Mouse (Mus musculus): ENCODE results near the gene Defb29. TPM values are rescaled to one million over a fixed set of nuclear protein-coding genes. Genes with fewer than 3 reads are reported as not detected.

Gene Defb29
- total RNA-seq, 2 experiments from 2014 or later: not detected

DNA sequence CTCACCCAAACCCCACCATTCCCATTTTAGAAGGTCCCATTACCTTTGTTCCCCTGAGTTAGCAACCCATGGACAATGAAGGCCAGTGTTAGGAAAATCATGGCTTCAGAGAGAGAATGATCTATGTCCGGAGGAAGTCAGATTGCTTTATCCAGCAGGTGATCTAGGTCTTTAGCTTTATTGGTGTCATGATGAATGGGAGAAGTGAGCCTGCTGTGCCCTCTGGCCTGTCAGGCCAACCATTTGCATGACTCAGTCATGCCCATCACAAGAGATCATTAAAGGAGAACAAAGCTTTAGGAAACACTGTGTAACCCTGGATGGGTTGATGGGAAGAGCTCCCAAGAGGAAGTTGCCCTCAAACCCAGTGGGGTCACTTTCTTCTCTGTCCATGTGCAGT, 28.3 kb downstream of the Defb29 start, which contains the start of gene Defb26:
TSS of gene Defb26 (minus strand) at position 101 of the 400 bp plus-strand sequence.
- ATAC-seq (replicated peaks; ENCODE audit: low FRiP score, poor library complexity, severe bottlenecking): no peak

GRCm38 (mm10) chr2:152503950-152504349, 35.9 kb downstream of the Defb29 start:
- no peak for ATAC-seq (replicated peaks; ENCODE audit: low FRiP score, poor library complexity, severe bottlenecking)

DNA sequence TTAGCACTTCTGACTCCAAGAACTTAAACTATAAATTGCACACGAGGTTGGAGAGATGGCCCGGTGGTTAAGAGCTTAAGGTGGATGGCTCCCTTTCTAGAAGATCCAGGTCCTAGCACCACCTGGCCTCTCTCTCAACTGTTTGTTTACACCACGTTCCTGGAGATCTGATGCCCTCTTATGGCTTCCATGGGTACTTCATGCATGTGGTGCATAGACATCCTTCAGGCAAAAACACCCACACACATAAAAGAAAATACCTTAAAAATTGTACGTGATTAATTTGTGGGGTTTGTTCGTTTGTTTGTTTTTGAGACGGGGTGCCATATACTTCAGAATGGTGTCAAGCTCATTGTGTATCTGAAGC, 39.1 kb downstream of the Defb29 start:
- no peak for ATAC-seq (replicated peaks; ENCODE audit: low FRiP score, poor library complexity, severe bottlenecking)

GRCm38 (mm10) chr2:152500204-152500862, 39.6 kb downstream of the Defb29 start:
- peak; percentile 75 for ATAC-seq (replicated peaks; ENCODE audit: low FRiP score, poor library complexity, severe bottlenecking)

GRCm38 (mm10) chr2:152498020-152498419, 41.9 kb downstream of the Defb29 start:
- no peak for ATAC-seq (replicated peaks; ENCODE audit: low FRiP score, poor library complexity, severe bottlenecking)

- ATAC-seq (replicated peaks; ENCODE audit: low FRiP score, poor library complexity, severe bottlenecking): no peak
Observed at GRCm38 (mm10) chr2:152493151-152493550, 46.7 kb downstream of the Defb29 start.

- ATAC-seq (replicated peaks; ENCODE audit: low FRiP score, poor library complexity, severe bottlenecking): no peak
Observed at GRCm38 (mm10) chr2:152490038-152490437, 49.9 kb downstream of the Defb29 start, which contains the start of gene Defb22. Gene Defb22, minus strand, starts transcription at chr2:152490138.

Other genes starting within 250 kb of the Defb29 start
- gene Tbc1d20, start 246.3 kb downstream of the Defb29 start, total RNA-seq (2015; ENCODE audit: low replicate concordance): 9.6 and 17.9 TPM in 2 replicates
- 5.6 and 9.9 TPM in 2 replicates for gene Tbc1d20, start 246.3 kb downstream of the Defb29 start, total RNA-seq (2017; ENCODE audit: low replicate concordance)
- gene Rbck1, start 207.4 kb downstream of the Defb29 start, total RNA-seq (2015; ENCODE audit: low replicate concordance): 28.2 TPM in 2 replicates
- gene Rbck1, start 207.4 kb downstream of the Defb29 start, total RNA-seq (2017; ENCODE audit: low replicate concordance): 16.6 and 25.1 TPM in 2 replicates
- gene Trib3, start 196.1 kb downstream of the Defb29 start, total RNA-seq (2015; ENCODE audit: low replicate concordance): 1.0 TPM in 1 of 2 replicates, not detected in the other
- gene Trib3, start 196.1 kb downstream of the Defb29 start, total RNA-seq (2017; ENCODE audit: low replicate concordance): 0.26 and 0.98 TPM in 2 replicates
- gene Nrsn2, start 163.5 kb downstream of the Defb29 start, total RNA-seq (2015; ENCODE audit: low replicate concordance): not detected in 2 replicates
- gene Nrsn2, start 163.5 kb downstream of the Defb29 start, total RNA-seq (2017; ENCODE audit: low replicate concordance): not detected in 2 replicates
- gene Sox12, start 142.0 kb downstream of the Defb29 start, total RNA-seq (2015; ENCODE audit: low replicate concordance): 2.3 and 2.5 TPM in 2 replicates
- 0.42 and 1.2 TPM in 2 replicates for gene Sox12, start 142.0 kb downstream of the Defb29 start, total RNA-seq (2017; ENCODE audit: low replicate concordance)
- 0.58 and 2.3 TPM in 2 replicates for gene Zcchc3, start 125.1 kb downstream of the Defb29 start, total RNA-seq (2015; ENCODE audit: low replicate concordance)
- 0.84 and 1.2 TPM in 2 replicates for gene Zcchc3, start 125.1 kb downstream of the Defb29 start, total RNA-seq (2017; ENCODE audit: low replicate concordance)
- not detected in 2 replicates for gene 6820408C15Rik, start 124.5 kb downstream of the Defb29 start, total RNA-seq (2015; ENCODE audit: low replicate concordance)
- not detected in 2 replicates for gene 6820408C15Rik, start 124.5 kb downstream of the Defb29 start, total RNA-seq (2017; ENCODE audit: low replicate concordance)
- not detected in 2 replicates for gene Defb23, start 75.5 kb downstream of the Defb29 start, total RNA-seq (2015; ENCODE audit: low replicate concordance)
- not detected in 2 replicates for gene Defb23, start 75.5 kb downstream of the Defb29 start, total RNA-seq (2017; ENCODE audit: low replicate concordance)
- not detected in 2 replicates for gene Defb20, start 63.0 kb downstream of the Defb29 start, total RNA-seq (2015; ENCODE audit: low replicate concordance)
- gene Defb20, start 63.0 kb downstream of the Defb29 start, total RNA-seq (2017; ENCODE audit: low replicate concordance): not detected in 2 replicates
- gene Defb22, start 50.0 kb downstream of the Defb29 start, total RNA-seq (2015; ENCODE audit: low replicate concordance): not detected in 2 replicates
- not detected in 2 replicates for gene Defb22, start 50.0 kb downstream of the Defb29 start, total RNA-seq (2017; ENCODE audit: low replicate concordance)
- not detected in 2 replicates for gene Defb26, start 28.4 kb downstream of the Defb29 start, total RNA-seq (2015; ENCODE audit: low replicate concordance)
- not detected in 2 replicates for gene Defb26, start 28.4 kb downstream of the Defb29 start, total RNA-seq (2017; ENCODE audit: low replicate concordance)
- not detected in 2 replicates for gene Defb28, start 21.8 kb downstream of the Defb29 start, total RNA-seq (2015; ENCODE audit: low replicate concordance)
- not detected in 2 replicates for gene Defb28, start 21.8 kb downstream of the Defb29 start, total RNA-seq (2017; ENCODE audit: low replicate concordance)
- gene Gm17416, start 29.2 kb upstream of the Defb29 start, total RNA-seq (2015; ENCODE audit: low replicate concordance): not detected in 2 replicates
- not detected in 2 replicates for gene Gm17416, start 29.2 kb upstream of the Defb29 start, total RNA-seq (2017; ENCODE audit: low replicate concordance)
- gene Defb21, start 32.6 kb upstream of the Defb29 start, total RNA-seq (2015; ENCODE audit: low replicate concordance): not detected in 2 replicates
- gene Defb21, start 32.6 kb upstream of the Defb29 start, total RNA-seq (2017; ENCODE audit: low replicate concordance): not detected in 2 replicates
- gene Defb19, start 40.2 kb upstream of the Defb29 start, total RNA-seq (2015; ENCODE audit: low replicate concordance): not detected in 2 replicates
- not detected in 2 replicates for gene Defb19, start 40.2 kb upstream of the Defb29 start, total RNA-seq (2017; ENCODE audit: low replicate concordance)
- not detected in 2 replicates for gene Defb45, start 59.3 kb upstream of the Defb29 start, total RNA-seq (2015; ENCODE audit: low replicate concordance)
- gene Defb45, start 59.3 kb upstream of the Defb29 start, total RNA-seq (2017; ENCODE audit: low replicate concordance): not detected in 2 replicates
- gene Defb36, start 64.2 kb upstream of the Defb29 start, total RNA-seq (2015; ENCODE audit: low replicate concordance): not detected in 2 replicates
- not detected in 2 replicates for gene Defb36, start 64.2 kb upstream of the Defb29 start, total RNA-seq (2017; ENCODE audit: low replicate concordance)
- gene Defb25, start 83.0 kb upstream of the Defb29 start, total RNA-seq (2015; ENCODE audit: low replicate concordance): not detected in 2 replicates
- gene Defb25, start 83.0 kb upstream of the Defb29 start, total RNA-seq (2017; ENCODE audit: low replicate concordance): not detected in 2 replicates
- gene Rem1, start 86.9 kb upstream of the Defb29 start, total RNA-seq (2015; ENCODE audit: low replicate concordance): 0.77 TPM in 1 of 2 replicates, not detected in the other
- gene Rem1, start 86.9 kb upstream of the Defb29 start, total RNA-seq (2017; ENCODE audit: low replicate concordance): 0.60 TPM in 1 of 2 replicates, not detected in the other
- gene H13, start 129.4 kb upstream of the Defb29 start, total RNA-seq (2015; ENCODE audit: low replicate concordance): 32.9 and 37.4 TPM in 2 replicates
- gene H13, start 129.4 kb upstream of the Defb29 start, total RNA-seq (2017; ENCODE audit: low replicate concordance): 13.8 and 20.8 TPM in 2 replicates
- 2.3 TPM in 1 of 2 replicates, not detected in the other for gene Mcts2, start 146.9 kb upstream of the Defb29 start, total RNA-seq (2015; ENCODE audit: low replicate concordance)
- gene Mcts2, start 146.9 kb upstream of the Defb29 start, total RNA-seq (2017; ENCODE audit: low replicate concordance): 1.4 and 3.2 TPM in 2 replicates
- 3.6 TPM in 1 of 2 replicates, not detected in the other for gene Id1, start 196.2 kb upstream of the Defb29 start, total RNA-seq (2015; ENCODE audit: low replicate concordance)
- gene Id1, start 196.2 kb upstream of the Defb29 start, total RNA-seq (2017; ENCODE audit: low replicate concordance): 3.7 and 4.5 TPM in 2 replicates
- not detected in 2 replicates for gene Cox4i2, start 214.1 kb upstream of the Defb29 start, total RNA-seq (2015; ENCODE audit: low replicate concordance)
- gene Cox4i2, start 214.1 kb upstream of the Defb29 start, total RNA-seq (2017; ENCODE audit: low replicate concordance): not detected in 2 replicates